Mouse (Mus musculus): ENCODE data around the gene Nudt14.

Nudt14 gene

GRCm38 (mm10) chr12:112950040-112950760, 8.3 kb upstream of the Nudt14 start:
- peak; percentile 69 for DNase-seq (ENCODE audit: low read depth, low spot score)

GRCm38 (mm10) chr12:112947307-112947706, 5.4 kb upstream of the Nudt14 start:
- DNase-seq (ENCODE audit: low read depth, low spot score): no peak

GRCm38 (mm10) chr12:112943669-112944068, 1.7 kb upstream of the Nudt14 start:
- no peak for DNase-seq (ENCODE audit: low read depth, low spot score)

GRCm38 (mm10) chr12:112941156-112941775, 658 bp downstream of the Nudt14 start:
- DNase-seq (ENCODE audit: low read depth, low spot score): no peak

- no peak for DNase-seq (ENCODE audit: low read depth, low spot score)
Measured at GRCm38 (mm10) chr12:112940710-112941109, 1.2 kb downstream of the Nudt14 start.

- no peak for DNase-seq (ENCODE audit: low read depth, low spot score)
Measured at GRCm38 (mm10) chr12:112940238-112940637, 1.7 kb downstream of the Nudt14 start.

- peak; percentile 40 for DNase-seq (ENCODE audit: low read depth, low spot score)
Measured at GRCm38 (mm10) chr12:112938873-112939565, 2.9 kb downstream of the Nudt14 start.

DNA sequence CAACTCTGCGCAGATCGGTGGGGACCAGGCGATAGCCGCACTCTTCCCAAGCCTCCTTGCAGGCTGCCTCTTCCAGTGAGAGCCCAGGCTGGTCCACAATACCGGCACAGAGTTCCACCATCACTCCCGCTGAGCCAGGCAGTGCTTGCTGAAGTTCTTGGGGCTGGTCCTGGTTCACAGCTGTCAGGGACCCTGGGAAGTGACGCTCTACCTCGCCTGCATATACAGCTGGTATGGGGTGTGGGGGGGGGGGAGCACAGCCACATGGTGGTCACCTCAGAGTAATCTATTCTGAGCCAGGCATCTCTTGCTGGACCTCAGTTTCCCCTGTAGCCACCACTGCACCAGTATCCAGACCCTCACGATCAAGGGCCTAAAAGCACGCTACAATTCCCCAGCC, 3.6 kb downstream of the Nudt14 start:
- DNase-seq (ENCODE audit: low read depth, low spot score): no peak

DNA sequence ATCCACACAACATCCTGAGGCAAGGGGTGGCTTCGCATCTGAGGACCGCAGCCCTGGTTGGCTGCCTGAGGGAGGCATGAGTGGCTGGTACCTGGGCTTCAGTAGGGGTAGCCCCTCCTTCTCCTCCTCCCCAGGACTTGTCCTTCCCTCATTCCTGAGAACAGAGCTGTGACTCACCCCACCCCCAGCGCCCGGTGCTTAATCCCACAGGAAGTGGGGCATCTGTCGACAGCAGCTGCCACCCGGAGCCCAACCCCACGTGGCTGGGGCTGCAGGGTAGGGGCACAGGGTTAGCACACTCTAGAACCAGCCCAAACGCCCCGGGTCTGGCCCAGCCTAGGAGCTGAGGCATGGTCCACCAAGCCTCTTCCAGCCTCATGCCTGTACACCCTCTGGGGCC, 4.0 kb downstream of the Nudt14 start:
- peak; percentile 59 for DNase-seq (ENCODE audit: low read depth, low spot score)

GRCm38 (mm10) chr12:112932647-112933046, 9.3 kb downstream of the Nudt14 start:
- DNase-seq (ENCODE audit: low read depth, low spot score): no peak

DNA sequence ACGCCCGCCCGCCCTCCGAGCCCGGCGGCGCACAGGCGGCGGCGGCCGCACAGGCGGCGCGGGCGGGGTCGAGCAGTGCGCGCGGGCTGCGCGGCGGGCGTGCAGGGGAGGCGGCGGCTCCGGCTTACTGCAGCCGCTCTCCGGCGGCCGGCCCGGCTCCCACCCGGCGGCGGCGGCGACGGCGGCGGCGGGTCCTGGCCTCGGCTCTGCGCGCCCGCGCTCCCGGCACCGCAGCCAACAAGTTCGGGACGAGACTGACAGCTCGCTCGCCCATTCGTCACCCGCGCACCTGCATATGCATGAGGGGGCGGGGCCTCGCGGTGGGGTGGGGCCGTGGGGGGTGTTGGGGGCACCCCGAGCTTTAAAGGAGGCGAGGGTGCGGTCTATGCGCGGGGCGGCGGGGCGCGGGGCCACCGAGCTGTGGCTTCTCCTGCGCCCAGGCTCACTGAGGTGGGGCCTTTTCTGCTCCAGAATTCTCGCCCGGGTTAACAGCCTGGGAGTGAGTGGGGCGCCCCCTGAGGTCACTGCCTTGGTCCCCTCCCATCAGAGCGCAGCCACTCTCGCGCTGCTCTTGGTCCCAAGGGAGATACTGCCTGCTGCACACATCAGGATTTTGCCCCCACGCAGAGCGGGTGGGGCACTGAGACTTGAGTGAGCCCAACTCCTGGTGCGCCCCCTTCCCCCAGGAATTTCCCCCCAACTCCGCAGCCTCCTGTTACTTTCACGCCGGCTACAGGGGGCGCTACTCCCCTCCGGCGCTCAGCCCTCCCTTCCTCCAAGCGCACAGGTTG, 12.2 kb downstream of the Nudt14 start, which contains the start of gene Jag2:
Gene Jag2, minus strand, starts transcription at position 215 of the 791 bp plus-strand sequence.
- peak; percentile 54 for DNase-seq (ENCODE audit: low read depth, low spot score)

GRCm38 (mm10) chr12:112928401-112929241, 13.3 kb downstream of the Nudt14 start:
- peak; percentile 43 for DNase-seq (ENCODE audit: low read depth, low spot score)

- DNase-seq (ENCODE audit: low read depth, low spot score): no peak
Measured at GRCm38 (mm10) chr12:112927265-112927664, 14.7 kb downstream of the Nudt14 start.

GRCm38 (mm10) chr12:112925950-112926349, 16.0 kb downstream of the Nudt14 start:
- DNase-seq (ENCODE audit: low read depth, low spot score): no peak

GRCm38 (mm10) chr12:112922541-112922940, 19.4 kb downstream of the Nudt14 start:
- no peak for DNase-seq (ENCODE audit: low read depth, low spot score)

DNA sequence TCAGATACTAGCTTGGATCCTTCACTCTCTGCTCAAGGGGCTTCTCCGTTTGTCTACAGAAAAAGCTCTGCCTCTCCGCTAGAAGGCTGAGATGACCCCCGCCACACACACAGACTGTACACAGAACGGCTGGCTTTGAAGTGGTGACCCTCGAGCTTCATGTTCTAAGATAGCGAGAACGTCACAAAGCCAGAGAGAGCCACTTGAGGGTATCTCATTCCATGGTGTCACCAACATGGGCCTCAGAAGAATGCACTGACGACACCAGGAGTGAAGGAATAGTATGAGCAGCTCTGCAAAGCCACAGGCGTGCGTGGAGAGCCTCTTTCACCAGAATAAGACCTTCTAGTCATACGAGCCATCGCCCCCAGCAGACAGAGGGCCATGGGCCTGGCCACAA, 20.4 kb downstream of the Nudt14 start:
- DNase-seq (ENCODE audit: low read depth, low spot score): no peak

GRCm38 (mm10) chr12:112917906-112918305, 24.0 kb downstream of the Nudt14 start:
- DNase-seq (ENCODE audit: low read depth, low spot score): no peak

- no peak for DNase-seq (ENCODE audit: low read depth, low spot score)
Measured at GRCm38 (mm10) chr12:112917486-112917885, 24.4 kb downstream of the Nudt14 start.

DNA sequence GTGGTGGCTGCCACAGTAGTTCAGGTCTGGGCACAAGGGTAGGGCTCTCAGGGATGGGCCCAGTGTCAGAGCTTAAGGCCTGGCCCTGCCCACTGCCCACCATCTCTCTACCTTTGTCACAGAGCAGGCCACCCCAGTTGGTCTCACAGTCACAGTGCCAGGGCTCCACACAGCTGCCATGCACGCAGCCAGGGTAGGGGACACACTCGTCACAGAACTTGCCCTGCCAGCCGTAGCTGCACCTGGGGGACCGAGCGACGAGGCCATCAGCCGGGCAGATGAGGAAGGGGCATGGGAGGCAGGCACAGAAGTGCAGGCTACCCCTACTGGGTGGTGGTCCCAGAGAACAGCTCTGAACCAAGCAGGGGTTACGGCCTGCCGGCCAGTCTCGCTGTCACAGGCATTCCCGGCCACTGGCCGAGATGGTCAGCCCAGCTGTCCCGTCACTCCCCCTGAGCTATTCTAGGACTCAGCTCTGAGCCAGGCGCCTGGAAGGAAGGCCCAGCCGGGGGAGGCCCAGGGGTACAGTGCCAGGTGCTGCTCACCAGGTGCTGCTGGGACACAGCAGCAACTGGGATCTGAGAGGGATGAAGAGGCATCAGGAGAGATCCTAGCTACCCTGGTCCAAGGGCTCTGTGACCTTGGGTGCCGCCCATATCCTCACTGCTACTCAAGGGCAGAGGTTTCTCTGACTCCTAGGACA, 25.1 kb downstream of the Nudt14 start:
- DNase-seq (ENCODE audit: low read depth, low spot score): no peak

DNA sequence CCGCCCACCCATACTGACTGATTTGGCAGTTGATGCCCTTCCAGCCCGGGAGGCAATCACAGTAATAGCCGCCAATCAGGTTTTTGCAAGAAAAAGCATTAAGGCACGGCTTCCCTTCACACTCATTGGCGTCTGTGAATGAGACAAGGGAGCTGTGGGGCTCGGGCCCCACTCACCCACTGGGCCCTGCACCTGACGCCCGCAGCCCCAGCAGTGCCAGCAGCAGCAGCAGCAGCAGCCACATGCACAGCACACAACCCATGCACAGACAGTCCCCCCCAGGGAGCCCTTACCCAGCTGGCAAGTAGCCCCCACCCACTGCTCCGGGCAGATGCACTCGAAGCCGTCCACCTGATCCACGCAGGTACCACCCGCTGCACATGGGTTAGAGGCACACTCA, 26.3 kb downstream of the Nudt14 start:
- DNase-seq (ENCODE audit: low read depth, low spot score): no peak
